Mouse (Mus musculus) liver, postnatal 0 days (tissue): ENCODE measurements at regions not wholly inside any gene's neighbourhood (a gene's known extent, or its start where the extent isn't known, plus 50 kb on each side); places are given as distances from the start of the nearest gene placed in this dataset.

Experiments used
- CTCF ChIP-seq: sonication (generic); IDR thresholded peaks from 2 replicates; pipeline ENCODE4 v1.5.1; 2016; ENCODE audit warnings: antibody characterized with exemption, low read depth
- EP300 ChIP-seq: IDR thresholded peaks from 2 replicates; pipeline ENCODE4 v1.6.1; 2016; ENCODE audit warnings: antibody characterized with exemption, low read depth, mild to moderate bottlenecking

- TF ChIP-seq EP300 (no peak), CTCF (no peak)
Measured at GRCm38 (mm10) chr13:60105286-60105685, 71.9 kb downstream of the Gas1 start.
